Mouse (Mus musculus) cerebellum, adult 8-10 months (tissue): ENCODE data around the gene Mocs1.
A peak's percentile ranks its signal among the peaks of the same experiment; 100 is the strongest.

Source experiments
- DNase-seq: peaks from one replicate; pipeline ENCODE4 v3.0.0; 2022

Mocs1 gene

GRCm38 (mm10) chr17:49493276-49493675 lies 65.1 kb downstream of the Mocs1 start:
- no peak for DNase-seq

- no peak for DNase-seq
Observed at GRCm38 (mm10) chr17:49498169-49498568, 70.0 kb downstream of the Mocs1 start.

GRCm38 (mm10) chr17:49499635-49500034 lies 71.5 kb downstream of the Mocs1 start:
- DNase-seq: no peak

- DNase-seq: no peak
Observed at GRCm38 (mm10) chr17:49500234-49500633, 72.1 kb downstream of the Mocs1 start.

GRCm38 (mm10) chr17:49503246-49503900 lies 75.2 kb downstream of the Mocs1 start:
- peak; percentile 76 for DNase-seq
